Mouse (Mus musculus): ENCODE measurements around the gene Diras2. TPM values are rescaled to one million over a fixed set of nuclear protein-coding genes. Genes with fewer than 3 reads are reported as not detected.

The Diras2 gene
- 39.7 and 48.3 TPM in 2 replicates for polyA plus RNA-seq (2021; fragmentation: Nextera tagmentation)
- long read RNA-seq, experiment 1, full-length matches to known transcripts: 143 of 230 reads
- long read RNA-seq, experiment 1, partial matches to known transcripts: 0 of 230 reads
- long read RNA-seq, experiment 1, other reads (novel, unspliced or antisense): 87 of 230 reads
- long read RNA-seq, experiment 2, full-length matches to known transcripts: 5 of 60 reads
- long read RNA-seq, experiment 2, partial matches to known transcripts: 0 of 60 reads
- long read RNA-seq, experiment 2, other reads (novel, unspliced or antisense): 55 of 60 reads

GRCm38 (mm10) chr13:52531121-52531520 is at the start of gene Diras2:
TSS of gene Diras2 (minus strand) at chr13:52531279.

Other genes with a start within 250 kb of the Diras2 start
- gene Syk, start 51.9 kb upstream of the Diras2 start, polyA plus RNA-seq (2021; fragmentation: Nextera tagmentation): 0.45 and 1.1 TPM in 2 replicates